Mouse (Mus musculus) inflammation-experienced regulatory T-cells, adult 16 weeks (primary cell): ENCODE measurements around the gene Hsd17b1. TPM values are rescaled to one million over a fixed set of nuclear protein-coding genes. Genes with fewer than 3 reads are reported as not detected.

Source experiments
- polyA plus RNA-seq: library from polyadenylated mRNA; unstranded; fragments of 100-300 nt; shearing (Covaris generic); gene quantifications from one replicate; pipeline ENCODE4 v1.2.1, GENCODE M21; 2017

Gene Hsd17b1
- 0.51 TPM for polyA plus RNA-seq

DNA sequence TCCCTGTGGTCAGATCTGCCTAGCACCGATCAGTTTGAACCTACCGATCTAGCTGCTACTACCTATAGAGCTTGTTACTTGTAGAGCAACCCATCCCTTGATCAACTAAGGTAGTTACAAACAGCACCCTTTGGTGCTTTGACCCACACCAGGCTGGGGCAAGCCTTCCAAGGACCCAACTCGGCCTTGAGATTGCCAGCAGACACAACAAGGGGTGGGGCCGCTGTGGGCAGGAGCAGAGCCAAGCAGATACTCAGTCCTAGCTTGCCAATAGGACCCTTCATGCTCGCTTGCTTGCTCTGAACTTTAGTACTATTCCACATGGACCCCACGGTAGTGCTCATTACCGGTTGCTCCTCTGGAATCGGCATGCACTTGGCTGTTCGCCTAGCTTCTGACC is at the start of gene Hsd17b1:
TSS of gene Hsd17b1 (plus strand) at position 291 of the 400 bp plus-strand sequence.

DNA sequence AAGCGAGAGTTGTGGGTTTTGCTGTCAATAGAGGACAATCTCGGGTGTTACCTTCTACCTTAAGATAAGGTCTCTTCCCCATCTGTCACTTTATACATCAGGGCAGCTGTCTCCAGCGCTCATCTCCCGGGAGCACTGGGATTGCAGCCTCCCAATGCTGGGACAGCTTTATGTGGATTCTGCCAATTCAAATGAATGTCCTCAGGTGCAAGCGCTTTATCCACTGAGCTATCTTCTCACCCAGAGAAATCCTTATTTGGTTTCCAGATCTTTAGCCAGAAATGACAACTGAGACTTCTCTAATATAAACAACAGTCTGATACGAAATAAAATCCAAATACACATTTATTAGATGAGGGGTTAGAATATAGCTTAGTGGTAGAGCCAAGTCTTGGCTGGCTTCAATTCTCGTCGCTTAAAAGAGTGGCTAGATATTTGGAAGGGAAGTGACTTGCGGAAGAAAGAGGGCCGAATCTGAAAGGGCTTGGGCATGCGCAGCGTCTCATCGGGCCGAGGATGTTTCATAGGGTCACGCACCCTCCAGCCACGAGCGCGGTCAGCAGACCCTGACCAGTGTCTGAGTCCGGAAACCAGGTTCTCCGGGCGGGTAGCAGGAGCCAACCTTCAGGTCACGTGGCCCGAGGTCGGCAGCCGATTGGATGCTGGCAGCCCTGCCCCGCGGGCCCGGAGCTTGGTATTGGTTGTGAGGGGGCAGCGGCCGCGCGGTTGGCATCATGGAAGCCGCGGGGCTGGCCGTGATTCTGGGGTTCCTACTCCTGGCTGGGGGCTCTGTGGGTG is 8.6 kb upstream of the Hsd17b1 start, which contains the start of gene Naglu:
TSS of gene Naglu (plus strand) at position 622 of the 798 bp plus-strand sequence.

DNA sequence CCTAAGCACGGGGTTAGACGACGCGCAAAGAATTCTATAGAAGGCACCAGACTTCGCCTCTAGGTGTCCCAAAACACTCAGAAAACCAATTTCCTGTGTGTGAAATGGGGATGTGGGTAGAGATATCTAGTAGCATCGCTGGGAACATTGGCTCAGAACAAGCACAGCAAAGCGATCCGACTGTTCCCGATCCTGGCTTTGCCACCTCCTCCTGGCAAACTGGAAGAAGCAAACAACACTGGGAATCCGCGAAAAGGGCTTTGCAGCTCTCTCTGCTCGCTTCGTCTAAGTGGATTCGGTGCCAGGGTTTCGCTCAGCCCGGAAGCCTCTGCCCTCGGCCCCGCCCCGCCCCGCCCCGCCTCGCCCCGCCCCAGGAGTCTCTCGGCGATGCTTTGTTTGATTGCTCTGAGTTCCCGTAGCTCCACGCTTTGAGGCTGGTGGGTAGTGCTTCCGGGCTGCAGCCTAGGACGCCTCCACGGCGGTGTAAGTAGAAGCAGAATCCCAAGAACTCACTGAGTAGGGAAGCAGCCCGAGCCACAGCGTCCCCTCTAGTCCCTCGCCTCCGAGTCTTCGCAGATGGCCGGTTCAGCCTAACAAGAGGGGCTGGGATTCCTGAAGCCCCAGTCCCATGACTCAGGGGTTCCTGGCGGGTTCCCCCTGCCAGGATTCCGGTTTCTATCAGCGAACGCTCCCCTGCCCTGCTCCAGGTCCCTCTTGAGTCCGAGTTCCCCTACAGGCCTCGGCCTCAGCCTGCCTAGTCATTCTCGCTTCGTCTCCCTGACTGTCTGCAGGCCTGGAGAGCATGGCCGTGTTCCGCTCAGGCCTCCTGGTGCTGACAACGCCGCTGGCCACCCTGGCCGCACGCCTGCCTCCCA is 4.2 kb downstream of the Hsd17b1 start, which contains the start of gene Coasy:
TSS of gene Coasy (plus strand) at position 358 of the 875 bp plus-strand sequence.

DNA sequence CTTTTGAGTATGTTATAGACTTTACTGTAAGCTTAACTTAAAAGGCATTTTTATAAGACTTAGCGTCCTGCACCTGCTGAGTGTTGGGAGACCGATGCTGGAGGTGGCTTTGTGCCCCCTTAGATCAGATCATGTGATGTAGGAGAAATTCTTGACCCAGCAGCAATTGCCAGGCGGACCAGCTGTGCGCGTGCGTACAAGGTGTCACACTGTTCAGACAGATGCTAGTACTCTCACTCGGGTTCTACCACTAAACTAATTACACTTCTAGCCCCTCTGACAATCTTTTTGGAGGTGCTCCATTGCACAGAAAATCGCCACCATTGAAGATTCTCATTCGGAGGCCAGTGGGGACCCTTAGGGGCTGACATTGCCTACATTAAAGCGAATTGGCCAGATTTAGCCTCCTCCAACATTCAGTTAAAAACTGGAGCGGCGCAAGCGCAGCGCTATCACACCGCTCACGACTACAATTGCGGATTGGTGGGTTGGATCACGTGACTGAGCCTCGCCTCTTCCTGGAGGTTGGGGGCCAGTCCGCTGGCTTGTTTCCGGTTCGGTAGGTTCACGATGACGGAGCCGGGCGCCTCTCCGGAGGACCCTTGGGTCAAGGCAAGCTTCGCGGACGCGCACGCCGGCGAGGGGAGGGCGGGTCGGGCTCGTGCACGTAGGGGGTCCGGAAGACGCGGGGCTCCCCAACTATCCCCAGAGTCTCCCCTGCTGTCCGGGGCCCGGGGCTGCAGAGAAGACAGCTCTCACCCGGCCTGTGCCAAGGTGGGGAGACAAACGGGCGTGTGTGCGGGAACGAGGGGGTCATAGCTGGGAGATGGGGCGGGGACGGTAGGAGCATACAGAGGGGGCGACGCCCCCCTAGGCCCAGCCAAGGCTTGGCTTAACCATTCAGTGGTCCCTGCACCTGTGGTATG is 8.8 kb downstream of the Hsd17b1 start, which contains the start of gene Mlx:
TSS of gene Mlx (plus strand) at position 522 of the 926 bp plus-strand sequence.

DNA sequence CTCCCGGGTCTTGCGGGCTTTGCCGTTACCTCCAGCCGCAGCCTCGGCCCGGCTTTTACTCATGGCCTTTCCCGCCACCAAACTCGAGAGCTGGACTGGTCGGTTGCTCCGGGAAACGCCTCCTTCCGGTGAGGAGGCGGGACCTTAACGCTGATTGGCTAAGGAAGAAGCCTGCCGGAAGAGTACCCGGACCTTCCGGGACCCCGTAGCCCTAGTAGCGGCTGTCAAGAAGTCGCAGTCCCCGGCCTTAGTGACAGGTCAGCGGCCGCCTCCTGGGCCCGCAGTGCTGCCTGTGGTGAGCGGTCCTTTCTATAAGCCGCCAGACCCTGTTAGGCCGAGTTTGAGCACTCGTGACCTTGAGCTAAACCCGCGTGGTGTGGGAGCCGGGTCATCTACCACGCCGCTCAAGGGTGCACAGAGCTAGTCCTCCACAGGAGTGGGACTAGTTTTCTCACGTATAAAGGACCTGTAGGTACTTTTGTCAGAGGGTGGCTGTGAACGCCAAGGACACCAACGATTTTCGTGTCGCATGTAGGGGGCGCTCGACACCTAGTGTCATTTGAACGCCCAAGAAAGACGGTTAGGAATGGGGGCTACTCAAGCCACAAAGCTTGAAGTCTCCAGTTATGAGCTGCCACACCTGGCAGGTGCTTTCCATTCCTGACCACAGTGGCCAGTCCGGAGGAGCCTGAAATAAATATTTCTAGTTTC is 17.3 kb downstream of the Hsd17b1 start, which contains the start of gene Psmc3ip:
TSS of gene Psmc3ip (minus strand) at position 123 of the 711 bp plus-strand sequence.

DNA sequence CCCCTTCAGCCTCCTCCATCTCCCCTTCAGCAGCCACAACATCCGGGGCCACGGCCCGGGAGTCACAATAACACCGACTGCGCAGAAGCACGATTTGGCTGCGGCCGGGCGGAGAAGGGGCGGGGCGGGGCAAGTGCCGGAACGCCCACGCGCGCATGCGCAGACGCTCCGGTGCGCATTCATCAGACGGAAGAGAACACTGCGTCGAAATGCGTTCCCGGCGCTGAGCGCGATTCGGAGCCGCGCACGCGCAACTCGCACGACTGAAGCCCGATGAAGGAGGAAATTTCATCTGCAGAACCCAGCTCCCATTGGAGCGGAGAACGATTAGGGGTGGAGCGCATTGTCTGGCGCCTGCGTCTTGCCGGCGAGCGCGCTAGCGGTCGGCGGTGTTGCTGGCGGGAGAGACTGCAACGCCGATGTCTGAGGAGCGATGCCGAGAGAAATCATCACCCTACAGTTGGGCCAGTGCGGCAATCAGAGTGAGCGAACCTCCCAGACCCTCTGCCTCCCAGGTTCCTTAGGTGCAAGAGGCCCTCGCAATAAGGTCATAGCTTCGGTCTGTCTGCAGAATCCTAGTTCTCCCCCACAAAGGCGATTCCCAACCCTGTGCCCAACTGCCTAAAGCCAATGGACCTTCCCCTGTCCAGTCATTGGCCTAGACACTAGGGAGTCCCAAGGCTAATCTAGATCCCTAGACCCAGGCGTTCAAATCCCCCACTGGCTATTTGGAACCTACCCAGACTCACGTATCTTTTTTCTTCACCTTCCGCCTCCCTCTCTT is 41.7 kb downstream of the Hsd17b1 start, which contains the start of the genes Retreg3 and Tubg1:
TSS of gene Retreg3 (minus strand) at position 133 of the 784 bp plus-strand sequence.
TSS of gene Tubg1 (plus strand) at position 178 of the 784 bp plus-strand sequence.

Other genes with a start within 250 kb of the Hsd17b1 start
- 180 TPM for gene Stat5b, start 227.7 kb upstream of the Hsd17b1 start, polyA plus RNA-seq
- gene Stat5a, start 219.1 kb upstream of the Hsd17b1 start, polyA plus RNA-seq = 104 TPM
- 363 TPM for gene Stat3, start 138.9 kb upstream of the Hsd17b1 start, polyA plus RNA-seq
- gene Cavin1, start 107.5 kb upstream of the Hsd17b1 start, polyA plus RNA-seq = 0.22 TPM
- gene Atp6v0a1, start 69.0 kb upstream of the Hsd17b1 start, polyA plus RNA-seq = 9.1 TPM
- gene Naglu, start 8.4 kb upstream of the Hsd17b1 start, polyA plus RNA-seq = 9.0 TPM
- gene Coasy, start 4.2 kb downstream of the Hsd17b1 start, polyA plus RNA-seq = 39.8 TPM
- gene Mlx, start 8.9 kb downstream of the Hsd17b1 start, polyA plus RNA-seq = 114 TPM
- 7.8 TPM for gene Psmc3ip, start 17.0 kb downstream of the Hsd17b1 start, polyA plus RNA-seq
- 66.3 TPM for gene Retreg3, start 41.5 kb downstream of the Hsd17b1 start, polyA plus RNA-seq
- gene Tubg1, start 41.5 kb downstream of the Hsd17b1 start, polyA plus RNA-seq = 49.2 TPM
- gene Tubg2, start 77.5 kb downstream of the Hsd17b1 start, polyA plus RNA-seq = 4.6 TPM
- gene Cntnap1, start 92.1 kb downstream of the Hsd17b1 start, polyA plus RNA-seq = 0.16 TPM
- gene Plekhh3, start 92.9 kb downstream of the Hsd17b1 start, polyA plus RNA-seq = not detected
- gene Ccr10, start 97.0 kb downstream of the Hsd17b1 start, polyA plus RNA-seq = 3.3 TPM
- 115 TPM for gene Ezh1, start 148.1 kb downstream of the Hsd17b1 start, polyA plus RNA-seq
- not detected for gene Ramp2, start 167.6 kb downstream of the Hsd17b1 start, polyA plus RNA-seq
- gene Vps25, start 175.3 kb downstream of the Hsd17b1 start, polyA plus RNA-seq = 152 TPM
- 6.4 TPM for gene Wnk4, start 182.2 kb downstream of the Hsd17b1 start, polyA plus RNA-seq
- 0.34 TPM for gene Cntd1, start 200.6 kb downstream of the Hsd17b1 start, polyA plus RNA-seq
- 125 TPM for gene Coa3, start 200.7 kb downstream of the Hsd17b1 start, polyA plus RNA-seq
- gene Becn1, start 223.9 kb downstream of the Hsd17b1 start, polyA plus RNA-seq = 231 TPM
- 169 TPM for gene Psme3, start 237.8 kb downstream of the Hsd17b1 start, polyA plus RNA-seq
- 3.2 TPM for gene Aoc2, start 246.7 kb downstream of the Hsd17b1 start, polyA plus RNA-seq